Mouse (Mus musculus) small intestine, adult 2 months (tissue): ENCODE measurements around the gene Adcy5. TPM values are rescaled to one million over a fixed set of nuclear protein-coding genes. Genes with fewer than 3 reads are reported as not detected.

ENCODE experiments used
- H3K27ac ChIP-seq: fragments of 200-500 bp; 2 replicates; pipeline ENCODE4 v1.5.1; 2012; ENCODE audit warnings: low read depth, low read length, control low read depth, inconsistent platforms; ENCODE audit not compliant: insufficient read depth
- H3K27me3 ChIP-seq: fragments of 200-500 bp; 2 replicates; pipeline ENCODE4 v1.6.1; 2012; ENCODE audit warnings: mild to moderate bottlenecking, moderate library complexity, low read length, inconsistent platforms; ENCODE audit not compliant: control insufficient read depth, insufficient read depth
- H3K36me3 ChIP-seq: fragments of 200-500 bp; 2 replicates; pipeline ENCODE4 v1.6.1; 2012; ENCODE audit warnings: mild to moderate bottlenecking, low read length, control low read depth, inconsistent platforms; ENCODE audit not compliant: control insufficient read depth, insufficient read depth
- H3K4me1 ChIP-seq: fragments of 200-500 bp; 2 replicates; pipeline ENCODE4 v1.6.1; 2012; ENCODE audit warnings: low read length, inconsistent platforms, mixed read lengths; ENCODE audit not compliant: control insufficient read depth, insufficient read depth, insufficient read length
- H3K4me3 ChIP-seq: fragments of 200-500 bp; 2 replicates; pipeline ENCODE4 v1.5.1; 2012; ENCODE audit warnings: low read depth, mild to moderate bottlenecking, control low read depth, inconsistent platforms, low read length, moderate library complexity
- CTCF ChIP-seq: fragments of 200-500 bp; IDR thresholded peaks from 2 replicates; pipeline ENCODE4 v1.5.1; 2012; ENCODE audit warnings: low read depth, mild to moderate bottlenecking, control low read depth, inconsistent platforms, low read length, moderate library complexity, mixed read lengths; ENCODE audit not compliant: insufficient replicate concordance, insufficient read length; ENCODE audit errors: extremely low read depth
- POLR2A ChIP-seq: fragments of 200-500 bp; IDR thresholded peaks from 2 replicates; pipeline ENCODE4 v1.6.1; 2012; ENCODE audit warnings: low read depth, mild to moderate bottlenecking, control low read depth, inconsistent platforms, low read length, moderate library complexity
- WGBS: fragments of 180-500 bp; shearing (Covaris S2); methylation state at CpG from one replicate; pipeline ENCODE4 v1.1.7; 2018; 5-methylcytosine and 5-hydroxymethylcytosine counted together
- polyA plus RNA-seq: library from polyadenylated mRNA; depleted of rRNA; stranded (reverse); fragments of >200 nt; gene quantifications from 2 replicates; pipeline ENCODE4 v1.2.3, GENCODE M21; 2012

Adcy5 gene
- polyA plus RNA-seq, 1 experiment: 13.0 TPM

DNA sequence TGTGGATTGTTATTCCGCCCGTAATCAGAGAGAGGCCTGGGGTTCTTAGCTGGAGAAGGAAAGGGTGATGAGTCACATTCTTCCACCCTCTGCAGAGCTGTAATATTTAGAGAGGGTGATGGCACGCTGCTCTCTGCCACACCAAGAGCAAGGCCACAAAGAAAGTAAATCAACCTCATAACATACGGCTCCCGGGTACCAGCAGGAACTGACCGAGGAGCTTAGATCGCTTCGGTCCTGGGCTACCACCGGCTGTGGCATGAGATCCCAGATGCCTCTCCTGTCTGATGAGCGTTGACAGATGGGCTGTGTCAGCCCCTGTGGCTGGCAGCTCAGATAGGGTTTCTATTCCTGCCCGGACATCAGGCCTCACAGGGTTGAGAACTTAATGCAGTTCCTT lies 101.3 kb downstream of the Adcy5 start:
- 80% methylated on average over 11 of the region's 11 CpGs for WGBS
- no peak overlapping the region for H3K4me3 ChIP-seq
- no peak overlapping the region for H3K27ac ChIP-seq
- no peaks in the 10 kb centered on the region for H3K36me3 ChIP-seq
- no peaks in the 10 kb centered on the region for H3K4me1 ChIP-seq
- H3K27me3 ChIP-seq: no peaks in the 10 kb centered on the region
- no peak for TF ChIP-seq POLR2A
- no peak for TF ChIP-seq CTCF

GRCm38 (mm10) chr16:35270353-35270934 lies 115.8 kb downstream of the Adcy5 start:
- Histone ChIP-seq H3K27ac (no peak overlapping the region), H3K36me3 (no peaks in the 10 kb centered on the region), H3K27me3 (no peaks in the 10 kb centered on the region), H3K4me3 (no peak overlapping the region), H3K4me1 (0 out of 2 replicates have a peak, but pooled peaks cover 2% of the 10 kb centered on the region)
- peak; percentile 85; the same call in 1 of the 2 replicates for TF ChIP-seq CTCF
- no peak for TF ChIP-seq POLR2A
- WGBS: 36% methylated on average over 10 of the region's 10 CpGs

GRCm38 (mm10) chr16:35270945-35271344 lies 116.3 kb downstream of the Adcy5 start:
- no peak overlapping the region for H3K27ac ChIP-seq
- 0 out of 2 replicates have a peak, but pooled peaks cover 2% of the 10 kb centered on the region for H3K4me1 ChIP-seq
- WGBS: 77% methylated on average over 6 of the region's 6 CpGs
- TF ChIP-seq POLR2A (no peak), CTCF (no peak)
- H3K4me3 ChIP-seq: no peak overlapping the region
- no peaks in the 10 kb centered on the region for H3K36me3 ChIP-seq
- no peaks in the 10 kb centered on the region for H3K27me3 ChIP-seq

DNA sequence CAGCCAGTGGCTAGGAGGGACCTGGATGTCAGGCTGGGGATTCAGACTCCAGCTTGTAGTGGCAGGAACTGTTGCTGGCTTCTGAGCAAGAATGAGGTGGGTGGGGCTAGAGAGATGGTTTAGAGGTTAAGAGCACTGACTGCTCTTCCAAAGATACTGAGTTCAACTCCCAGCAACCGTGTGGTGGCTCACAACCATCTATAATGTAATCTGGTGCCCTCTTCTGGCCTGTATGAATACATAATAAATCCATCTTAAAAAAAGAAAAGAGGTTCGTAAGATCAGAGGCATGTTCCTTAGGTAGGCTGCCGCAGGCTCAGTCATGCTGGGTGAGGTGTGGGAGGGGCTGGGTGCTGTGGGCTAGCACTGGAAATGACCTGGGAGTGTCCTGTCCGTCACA lies 116.9 kb downstream of the Adcy5 start:
- no peak for TF ChIP-seq POLR2A
- no peak for TF ChIP-seq CTCF
- no peak overlapping the region for H3K27ac ChIP-seq
- no peak overlapping the region for H3K4me3 ChIP-seq
- no peaks in the 10 kb centered on the region for H3K36me3 ChIP-seq
- H3K4me1 ChIP-seq: 0 out of 2 replicates have a peak, but pooled peaks cover 2% of the 10 kb centered on the region
- H3K27me3 ChIP-seq: no peaks in the 10 kb centered on the region
- 39% methylated on average over 4 of the region's 4 CpGs for WGBS

GRCm38 (mm10) chr16:35272417-35272816 lies 117.7 kb downstream of the Adcy5 start:
- Histone ChIP-seq H3K36me3 (no peaks in the 10 kb centered on the region), H3K27me3 (no peaks in the 10 kb centered on the region), H3K4me3 (no peak overlapping the region), H3K4me1 (0 out of 2 replicates have a peak, but pooled peaks cover 2% of the 10 kb centered on the region), H3K27ac (no peak overlapping the region)
- WGBS: 73% methylated on average over 4 of the region's 4 CpGs
- TF ChIP-seq CTCF: no peak
- TF ChIP-seq POLR2A: no peak

DNA sequence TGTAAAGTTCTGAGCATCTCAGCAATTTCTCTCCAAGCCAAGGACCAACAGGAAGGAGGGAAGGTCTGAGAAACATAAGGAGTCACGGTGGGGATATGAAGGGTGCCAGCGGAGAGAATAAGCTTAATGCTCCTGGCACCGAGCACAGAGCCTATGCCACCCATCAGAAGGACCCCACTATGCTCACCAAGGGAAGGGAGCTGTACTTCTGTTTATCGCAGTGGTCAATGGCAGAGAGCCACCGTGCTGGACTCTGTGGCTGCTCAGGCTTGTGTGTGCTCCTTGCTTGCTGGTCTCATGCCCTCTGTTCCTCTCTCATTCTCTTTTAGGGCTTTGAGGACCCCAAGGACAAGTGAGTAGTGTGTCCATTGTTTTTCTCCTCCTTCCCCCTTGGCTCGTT lies 123.5 kb downstream of the Adcy5 start:
- H3K27me3 ChIP-seq: no peaks in the 10 kb centered on the region
- H3K36me3 ChIP-seq: no peaks in the 10 kb centered on the region

GRCm38 (mm10) chr16:35282456-35282855 lies 127.8 kb downstream of the Adcy5 start:
- Histone ChIP-seq H3K27ac (no peak overlapping the region), H3K27me3 (no peaks in the 10 kb centered on the region), H3K4me1 (no peaks in the 10 kb centered on the region), H3K36me3 (no peaks in the 10 kb centered on the region), H3K4me3 (no peak overlapping the region)
- TF ChIP-seq CTCF (no peak), POLR2A (no peak)
- 78% methylated on average over 2 of the region's 2 CpGs for WGBS

More for the DNA sequence above, 123.5 kb downstream of the Adcy5 start:
- H3K4me3 ChIP-seq: no peak overlapping the region
- WGBS: 78% methylated on average over 6 of the region's 6 CpGs
- no peaks in the 10 kb centered on the region for H3K4me1 ChIP-seq
- TF ChIP-seq CTCF (no peak), POLR2A (no peak)
- no peak overlapping the region for H3K27ac ChIP-seq
